Mouse (Mus musculus) midbrain, embryonic 15.5 days (tissue): ENCODE data around the gene Lrrc47. TPM values are rescaled to one million over a fixed set of nuclear protein-coding genes. Genes with fewer than 3 reads are reported as not detected.

Experiments used
- ATAC-seq: fragments of 200-750 bp; cut with Nextera tagmentation; replicated peaks from 2 replicates; pipeline ENCODE4 v1.8.0; 2017; ENCODE audit warnings: moderate TSS enrichment
- H3K27ac ChIP-seq: fragments of 300-500 bp; sonication (generic); 2 replicates; pipeline ENCODE4 v1.5.1; 2015; ENCODE audit warnings: mild to moderate bottlenecking, inconsistent platforms
- H3K27me3 ChIP-seq: fragments of 300-500 bp; sonication (generic); replicated peaks from 2 replicates; pipeline ENCODE4 v1.6.1; 2015; ENCODE audit warnings: inconsistent platforms
- H3K36me3 ChIP-seq: fragments of 300-500 bp; sonication (generic); replicated peaks from 2 replicates; pipeline ENCODE4 v1.6.1; 2015; ENCODE audit warnings: inconsistent platforms
- H3K4me1 ChIP-seq: fragments of 300-500 bp; sonication (generic); 2 replicates; pipeline ENCODE4 v1.6.1; 2015; ENCODE audit warnings: inconsistent platforms
- H3K4me2 ChIP-seq: fragments of 300-500 bp; sonication (generic); 2 replicates; pipeline ENCODE4 v1.6.1; 2015; ENCODE audit warnings: inconsistent platforms, mild to moderate bottlenecking, moderate library complexity
- H3K4me3 ChIP-seq: fragments of 300-500 bp; sonication (generic); 2 replicates; pipeline ENCODE4 v1.5.1; 2015; ENCODE audit warnings: mild to moderate bottlenecking, inconsistent platforms
- H3K9ac ChIP-seq: fragments of 300-500 bp; sonication (generic); 2 replicates; pipeline ENCODE4 v1.6.1; 2015; ENCODE audit warnings: mild to moderate bottlenecking, inconsistent platforms
- H3K9me3 ChIP-seq: fragments of 300-500 bp; sonication (generic); 2 replicates; pipeline ENCODE4 v1.6.1; 2016; ENCODE audit warnings: inconsistent platforms
- WGBS: fragments of 180-500 bp; shearing (Covaris S2); methylation state at CpG from one replicate; pipeline ENCODE4 v1.1.7; 2015; ENCODE audit warnings: mixed read lengths; 5-methylcytosine and 5-hydroxymethylcytosine counted together
- polyA plus RNA-seq: library from polyadenylated mRNA; unstranded; fragments of >200 nt; fragmentation: Nextera tagmentation; extraction: Ambion mirVana; gene quantifications from 2 replicates; pipeline ENCODE4 v1.2.1, GENCODE M21; 2015

Lrrc47 gene
- 23.1 and 25.6 TPM in 2 replicates for polyA plus RNA-seq

DNA sequence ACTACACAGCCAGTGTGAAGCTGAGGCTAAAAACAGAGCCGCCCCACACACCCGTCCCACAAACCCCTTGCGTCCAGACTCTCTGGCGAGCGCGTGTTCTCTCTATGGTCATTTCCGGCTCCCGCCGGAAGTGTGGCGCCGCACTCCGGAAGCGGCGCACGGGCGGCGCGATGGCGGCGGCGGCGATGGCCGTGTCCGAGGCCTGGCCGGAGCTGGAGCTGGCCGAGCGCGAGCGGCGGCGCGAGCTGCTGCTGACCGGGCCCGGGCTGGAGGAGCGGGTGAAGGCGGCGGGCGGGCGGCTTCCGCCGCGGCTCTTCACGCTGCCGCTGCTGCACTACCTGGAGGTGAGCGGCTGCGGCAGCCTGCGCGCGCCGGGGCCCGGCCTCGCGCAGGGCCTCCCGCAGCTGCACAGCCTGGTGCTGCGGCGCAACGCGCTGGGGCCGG is at the start of gene Lrrc47:
Gene Lrrc47, plus strand, starts transcription at position 86 of the 444 bp plus-strand sequence.
- peak within 1 kb of the TSS; percentile 72 for H3K27ac ChIP-seq
- H3K9ac ChIP-seq = peak within 1 kb of the TSS; percentile 75
- under 1% methylated on average over 59 of the region's 59 CpGs for WGBS
- peak; percentile 96 for ATAC-seq
- peak within 1 kb of the TSS; percentile 86 for H3K4me3 ChIP-seq
- H3K27me3 ChIP-seq = no peaks in the 10 kb centered on the region
- peaks cover 28% of the 10 kb centered on the region for H3K4me1 ChIP-seq
- no peaks in the 10 kb centered on the region for H3K9me3 ChIP-seq
- peak within 1 kb of the TSS; percentile 96 for H3K4me2 ChIP-seq
- H3K36me3 ChIP-seq = peaks cover 22% of the 10 kb centered on the region

GRCm38 (mm10) chr4:153962631-153963030 is 48.9 kb upstream of the Lrrc47 start:
- no peak for ATAC-seq
- H3K27ac ChIP-seq = no peak overlapping the region
- peaks cover 13% of the 10 kb centered on the region for H3K4me1 ChIP-seq
- H3K36me3 ChIP-seq = peaks cover 31% of the 10 kb centered on the region
- H3K27me3 ChIP-seq = no peaks in the 10 kb centered on the region
- H3K4me2 ChIP-seq = no peak overlapping the region
- H3K4me3 ChIP-seq = no peak overlapping the region
- 90% methylated on average over 7 of the region's 7 CpGs for WGBS
- H3K9ac ChIP-seq = no peak overlapping the region
- H3K9me3 ChIP-seq = no peaks in the 10 kb centered on the region

DNA sequence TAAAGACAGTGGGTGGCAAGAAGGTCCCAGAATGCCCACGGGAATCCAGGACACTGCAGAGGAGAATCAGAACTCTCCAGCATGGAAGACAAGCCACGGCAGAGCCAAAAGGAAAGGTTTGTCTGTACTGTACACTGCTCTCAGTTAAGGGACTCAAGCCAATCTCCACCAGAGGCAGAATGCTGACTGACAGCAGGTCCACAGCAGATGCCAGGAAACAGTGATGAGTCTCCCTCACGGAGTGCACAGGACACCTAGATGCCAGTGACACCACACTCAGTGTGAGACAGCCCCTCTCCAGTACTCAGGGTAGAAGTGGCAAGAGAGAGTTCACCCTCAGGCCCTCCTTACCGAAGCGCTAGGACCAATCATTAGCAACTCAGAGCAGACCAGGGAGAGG is 44.9 kb upstream of the Lrrc47 start:
- no peak overlapping the region for H3K4me2 ChIP-seq
- H3K4me1 ChIP-seq = no peaks in the 10 kb centered on the region
- H3K27ac ChIP-seq = no peak overlapping the region
- no peak for ATAC-seq
- H3K9me3 ChIP-seq = no peaks in the 10 kb centered on the region
- WGBS = 87% methylated on average over 5 of the region's 5 CpGs
- H3K36me3 ChIP-seq = peaks cover 20% of the 10 kb centered on the region
- H3K9ac ChIP-seq = no peak overlapping the region
- H3K4me3 ChIP-seq = no peak overlapping the region
- H3K27me3 ChIP-seq = no peaks in the 10 kb centered on the region

DNA sequence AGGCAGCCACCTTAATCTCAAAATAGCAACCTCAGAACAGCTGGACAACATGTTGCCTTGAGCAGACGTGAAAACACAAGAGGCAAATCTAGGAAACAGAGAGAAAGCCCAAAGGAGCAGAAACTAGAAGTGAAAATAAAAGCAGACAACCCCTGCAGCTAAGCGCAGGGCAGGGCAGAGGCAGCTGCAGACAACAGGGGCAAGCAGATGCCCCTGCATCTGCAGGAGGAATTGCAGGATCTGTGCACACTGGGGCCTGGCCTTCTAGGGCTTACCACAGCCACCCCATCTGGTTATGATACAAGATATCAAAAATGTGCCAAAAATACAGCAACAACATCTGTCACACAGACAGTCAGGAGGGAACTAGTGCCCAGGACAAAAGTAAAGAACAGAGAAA is 44.0 kb upstream of the Lrrc47 start:
- Histone ChIP-seq H3K9ac (no peak overlapping the region), H3K27ac (no peak overlapping the region), H3K4me3 (no peak overlapping the region), H3K36me3 (peaks cover 11% of the 10 kb centered on the region; the same call in 1 of the 2 replicates), H3K9me3 (no peaks in the 10 kb centered on the region), H3K4me2 (no peak overlapping the region), H3K4me1 (no peaks in the 10 kb centered on the region), H3K27me3 (no peaks in the 10 kb centered on the region)
- 90% methylated on average over 2 of the region's 2 CpGs for WGBS
- ATAC-seq = no peak

DNA sequence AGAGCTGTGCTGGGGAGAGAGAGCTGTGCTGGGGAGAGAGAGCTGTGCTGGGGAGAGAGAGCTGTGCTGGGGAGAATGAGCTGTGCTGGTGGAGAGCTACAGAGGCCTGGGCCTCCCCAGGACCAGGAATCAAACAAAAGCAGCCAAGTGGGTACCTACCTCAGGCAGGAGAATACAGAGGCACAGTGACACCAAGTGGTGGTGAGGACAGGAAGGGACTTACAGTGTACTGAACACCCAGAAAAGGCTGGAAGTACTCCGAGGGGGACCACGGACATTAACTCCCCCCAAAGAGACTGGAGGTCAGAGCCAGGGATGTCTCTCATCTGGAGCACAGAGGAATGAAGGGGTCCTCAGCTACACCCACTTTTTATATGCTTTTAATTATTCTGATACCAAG is 43.5 kb upstream of the Lrrc47 start:
- peaks cover 4% of the 10 kb centered on the region for H3K4me1 ChIP-seq
- no peak overlapping the region for H3K27ac ChIP-seq
- H3K4me2 ChIP-seq = no peak overlapping the region
- H3K36me3 ChIP-seq = peaks cover 10% of the 10 kb centered on the region; the same call in 1 of the 2 replicates
- no peaks in the 10 kb centered on the region for H3K9me3 ChIP-seq
- WGBS = 86% methylated on average over 2 of the region's 2 CpGs
- no peak for ATAC-seq
- H3K9ac ChIP-seq = no peak overlapping the region
- H3K4me3 ChIP-seq = no peak overlapping the region
- H3K27me3 ChIP-seq = no peaks in the 10 kb centered on the region

DNA sequence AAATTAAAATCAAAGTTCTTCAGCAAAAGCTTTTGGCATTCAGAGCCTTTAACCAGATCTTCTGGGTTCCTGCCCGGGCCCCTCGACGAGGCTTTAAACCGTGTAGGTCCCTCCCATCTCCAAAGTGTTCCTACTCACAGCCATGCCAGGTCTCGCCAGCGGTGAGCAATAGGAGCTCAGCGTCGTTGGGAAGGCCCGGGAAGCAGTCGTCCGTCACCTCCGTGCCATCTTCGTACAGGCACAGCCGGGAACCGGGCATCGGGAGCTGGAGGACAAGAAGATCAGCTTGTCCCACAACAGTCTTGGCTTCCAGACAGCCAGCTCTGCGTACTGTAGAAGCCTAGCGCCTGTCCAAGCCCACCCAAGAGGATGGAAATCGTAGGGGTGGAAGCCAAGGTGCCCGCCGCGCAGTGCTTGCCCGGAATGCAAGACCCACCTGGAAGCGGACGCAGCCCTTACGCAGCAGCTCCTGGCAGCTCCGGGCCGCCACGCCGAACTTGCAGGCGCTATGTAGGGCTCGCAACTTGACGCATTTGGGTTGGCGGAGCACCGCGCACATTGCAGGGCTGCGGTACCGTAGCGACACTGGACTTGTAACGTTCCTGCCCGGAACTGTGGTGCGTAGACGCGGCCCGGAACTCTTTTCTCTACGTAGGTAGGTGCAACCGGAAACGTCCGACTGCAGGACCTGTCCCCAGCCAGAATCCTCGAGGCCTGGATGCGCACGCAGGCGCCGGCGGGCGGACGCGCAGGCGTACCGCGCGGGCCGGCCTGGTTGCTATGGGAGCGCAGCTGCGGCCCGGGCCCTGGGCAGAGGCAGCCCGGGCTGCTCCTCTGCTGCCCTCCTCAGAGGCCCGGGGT is 36.9 kb upstream of the Lrrc47 start, which contains the start of the genes Dffb and Cep104:
Gene Dffb, minus strand, starts transcription at position 696 of the 861 bp plus-strand sequence.
Gene Cep104, plus strand, starts transcription at position 764 of the 861 bp plus-strand sequence.
- Histone ChIP-seq H3K36me3 (peaks cover 8% of the 10 kb centered on the region), H3K27me3 (no peaks in the 10 kb centered on the region), H3K9ac (peak within 1 kb of the TSS; percentile 95), H3K4me3 (peak within 1 kb of the TSS; percentile 95), H3K9me3 (no peaks in the 10 kb centered on the region), H3K4me2 (peak within 1 kb of the TSS; percentile 90), H3K27ac (peak within 1 kb of the TSS; percentile 81), H3K4me1 (peaks cover 42% of the 10 kb centered on the region)
- peak; percentile 98 for ATAC-seq
- 1% methylated on average over 68 of the region's 68 CpGs for WGBS

- H3K9ac ChIP-seq = peak overlapping the region; percentile 95
- ATAC-seq = peak; percentile 76; the same call in 1 of the 2 replicates
- peaks cover 13% of the 10 kb centered on the region for H3K36me3 ChIP-seq
- under 1% methylated on average over 33 of the region's 33 CpGs for WGBS
- peak overlapping the region; percentile 95 for H3K4me3 ChIP-seq
- H3K4me1 ChIP-seq = peaks cover 42% of the 10 kb centered on the region
- peak overlapping the region; percentile 90 for H3K4me2 ChIP-seq
- no peaks in the 10 kb centered on the region for H3K9me3 ChIP-seq
- peak overlapping the region; percentile 81 for H3K27ac ChIP-seq
- no peaks in the 10 kb centered on the region for H3K27me3 ChIP-seq
Measured at GRCm38 (mm10) chr4:153975292-153975662, 36.3 kb upstream of the Lrrc47 start.

- WGBS = 38% methylated on average over 6 of the region's 6 CpGs
- ATAC-seq = no peak
- no peaks in the 10 kb centered on the region for H3K27me3 ChIP-seq
- H3K4me2 ChIP-seq = peak overlapping the region; percentile 90
- peaks cover 13% of the 10 kb centered on the region for H3K36me3 ChIP-seq
- H3K4me1 ChIP-seq = peaks cover 42% of the 10 kb centered on the region
- H3K27ac ChIP-seq = no peak overlapping the region
- H3K4me3 ChIP-seq = peak overlapping the region; percentile 95
- H3K9ac ChIP-seq = peak overlapping the region; percentile 95
- H3K9me3 ChIP-seq = no peaks in the 10 kb centered on the region
Measured at GRCm38 (mm10) chr4:153975768-153976167, 35.8 kb upstream of the Lrrc47 start.

DNA sequence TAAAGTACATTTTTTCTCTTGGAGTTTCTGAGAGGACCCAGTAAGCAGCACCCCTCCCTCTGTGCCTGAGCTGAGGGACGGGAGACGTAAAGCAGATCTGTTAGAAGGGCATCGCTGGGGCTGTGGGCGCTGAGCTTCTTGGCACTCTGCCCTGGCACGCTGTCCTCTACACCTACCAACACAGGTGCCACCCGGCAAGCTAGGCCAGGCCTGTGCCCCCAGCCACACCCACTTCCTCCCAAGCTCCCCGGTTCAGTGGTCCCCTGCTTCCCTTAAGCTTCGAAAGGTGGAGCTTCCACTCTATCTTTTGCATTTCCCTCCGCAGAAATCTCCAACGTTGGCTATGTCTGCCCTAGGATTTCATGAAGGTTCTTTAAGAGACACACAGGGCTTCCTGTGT is 32.3 kb upstream of the Lrrc47 start:
- Histone ChIP-seq H3K4me3 (no peak overlapping the region), H3K36me3 (peaks cover 34% of the 10 kb centered on the region), H3K9me3 (no peaks in the 10 kb centered on the region), H3K9ac (no peak overlapping the region), H3K27me3 (no peaks in the 10 kb centered on the region), H3K4me2 (no peak overlapping the region), H3K4me1 (peaks cover 26% of the 10 kb centered on the region), H3K27ac (no peak overlapping the region)
- ATAC-seq = no peak
- 91% methylated on average over 10 of the region's 10 CpGs for WGBS

DNA sequence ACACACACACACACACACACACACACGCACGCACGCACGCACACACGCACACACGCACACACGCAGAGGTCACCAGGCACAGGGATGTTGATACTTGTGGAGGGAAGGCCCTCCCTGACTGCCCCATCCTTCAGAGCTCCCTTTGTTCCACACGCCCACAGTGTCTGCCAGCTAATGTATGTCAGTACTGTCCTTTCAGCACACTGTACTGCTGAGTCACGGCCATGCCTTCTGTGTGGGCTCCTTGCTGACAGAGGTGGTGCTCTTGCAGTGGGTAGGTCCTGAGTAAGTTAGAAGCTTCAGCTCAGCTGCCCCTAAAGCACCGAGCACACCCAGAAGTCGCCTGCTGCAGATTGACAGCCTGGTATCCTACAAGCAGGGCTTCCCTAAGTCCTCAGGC is 31.1 kb upstream of the Lrrc47 start:
- ATAC-seq = no peak
- Histone ChIP-seq H3K9me3 (no peaks in the 10 kb centered on the region), H3K27me3 (no peaks in the 10 kb centered on the region), H3K4me2 (no peak overlapping the region), H3K4me1 (peaks cover 24% of the 10 kb centered on the region), H3K27ac (no peak overlapping the region), H3K9ac (no peak overlapping the region), H3K36me3 (peaks cover 46% of the 10 kb centered on the region), H3K4me3 (no peak overlapping the region)
- whole genome bisulfite sequencing = 90% methylated on average over 11 of the region's 11 CpGs

- Histone ChIP-seq H3K4me3 (no peak overlapping the region), H3K9me3 (no peaks in the 10 kb centered on the region), H3K27me3 (no peaks in the 10 kb centered on the region), H3K9ac (no peak overlapping the region), H3K27ac (no peak overlapping the region), H3K4me1 (no peaks in the 10 kb centered on the region), H3K36me3 (peaks cover 70% of the 10 kb centered on the region), H3K4me2 (no peak overlapping the region)
- no peak for ATAC-seq
- 88% methylated on average over 10 of the region's 10 CpGs for WGBS
Measured at GRCm38 (mm10) chr4:153992715-153993114, 18.8 kb upstream of the Lrrc47 start.

GRCm38 (mm10) chr4:153993505-153993904 is 18.0 kb upstream of the Lrrc47 start:
- Histone ChIP-seq H3K9me3 (no peaks in the 10 kb centered on the region), H3K36me3 (peaks cover 69% of the 10 kb centered on the region), H3K27ac (no peak overlapping the region), H3K4me2 (no peak overlapping the region), H3K4me3 (no peak overlapping the region), H3K9ac (no peak overlapping the region), H3K27me3 (no peaks in the 10 kb centered on the region), H3K4me1 (no peaks in the 10 kb centered on the region)
- ATAC-seq = no peak
- 91% methylated on average over 8 of the region's 8 CpGs for WGBS
